Mouse (Mus musculus) C2C12 (cell line): ENCODE data around the gene Des.

Source experiments
- CEBPB ChIP-seq: IDR thresholded peaks from one replicate; pipeline ENCODE4 v1.6.1; 2011; ENCODE audit warnings: low read depth, mild to moderate bottlenecking, control low read depth, moderate library complexity
- CTCF ChIP-seq: IDR thresholded peaks from one replicate; pipeline ENCODE4 v1.5.1; 2011; ENCODE audit not compliant: control insufficient read depth, insufficient read depth, insufficient read length
- MAX ChIP-seq: IDR thresholded peaks from one replicate; pipeline ENCODE4 v1.6.1; 2011; ENCODE audit warnings: mild to moderate bottlenecking, control low read depth
- MYOG ChIP-seq: IDR thresholded peaks from one replicate; pipeline ENCODE4 v1.6.1; 2011; ENCODE audit not compliant: control insufficient read depth, insufficient read length; ENCODE audit errors: extremely low read depth
- USF1 ChIP-seq: IDR thresholded peaks from one replicate; pipeline ENCODE4 v1.6.1; 2011; ENCODE audit warnings: low read depth, mild to moderate bottlenecking, control low read depth, moderate library complexity

DNA sequence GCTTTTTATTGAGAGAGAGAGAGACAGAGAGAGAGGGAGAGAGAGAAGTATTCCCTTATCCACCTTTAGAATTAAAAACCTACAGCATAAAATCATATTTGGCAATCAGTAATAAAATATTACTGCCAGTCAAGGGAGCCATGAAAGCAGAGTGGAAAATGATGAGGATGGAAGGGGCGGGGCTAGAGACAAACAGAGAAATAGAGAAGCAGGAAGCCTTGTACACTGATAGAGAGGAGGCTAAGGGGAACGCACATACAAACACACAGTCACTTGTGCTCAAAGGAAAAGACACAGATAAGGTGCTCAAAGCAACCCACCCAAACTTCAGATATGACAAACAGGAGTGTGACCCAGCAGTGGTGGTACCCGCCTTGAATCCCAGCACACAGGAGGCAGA lies 3.7 kb downstream of the Des start:
- TF ChIP-seq CTCF: no peak
- no peak for TF ChIP-seq MYOG
- no peak for TF ChIP-seq USF1
- TF ChIP-seq MAX: no peak
- TF ChIP-seq CEBPB: no peak
